Mouse (Mus musculus) heart, adult 9 months (tissue): ENCODE measurements at regions not wholly inside any gene's neighbourhood (a gene's known extent, or its start where the extent isn't known, plus 50 kb on each side); places are given as distances from the start of the nearest gene placed in this dataset.

Experiments
- DNase-seq, 2 experiments: peaks; one replicate each; pipeline ENCODE4 v3.0.0; 2022; ENCODE audit warnings: low spot score in 2 of 2

- DNase-seq = no peak
Measured at GRCm38 (mm10) chr6:84514623-84515022, 79.1 kb downstream of the Cyp26b1 start.

GRCm38 (mm10) chr6:84508598-84508997 is 85.1 kb downstream of the Cyp26b1 start:
- DNase-seq = no peak

DNA sequence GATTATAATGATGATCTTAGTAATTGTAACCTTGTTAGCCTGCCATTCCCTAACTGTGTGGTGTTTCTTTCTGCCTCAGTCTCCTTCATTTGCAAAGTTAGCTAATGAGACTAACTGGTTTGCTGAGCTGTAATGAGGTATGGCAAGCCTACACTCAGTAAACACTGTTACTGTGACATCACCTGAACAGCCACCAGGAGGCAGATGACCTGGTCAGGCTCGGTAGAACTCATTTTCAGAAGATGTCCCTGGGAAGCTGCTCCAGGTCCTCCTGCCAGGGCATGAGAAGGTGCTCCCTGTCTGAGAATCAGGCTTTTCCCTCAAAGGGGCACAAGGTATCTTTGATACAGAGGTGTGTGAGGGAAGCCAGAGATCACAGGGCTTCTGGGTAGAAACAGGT is 87.0 kb downstream of the Cyp26b1 start:
- no peak for DNase-seq

GRCm38 (mm10) chr6:84500255-84500886 is 93.3 kb downstream of the Cyp26b1 start:
- DNase-seq = no peak

DNA sequence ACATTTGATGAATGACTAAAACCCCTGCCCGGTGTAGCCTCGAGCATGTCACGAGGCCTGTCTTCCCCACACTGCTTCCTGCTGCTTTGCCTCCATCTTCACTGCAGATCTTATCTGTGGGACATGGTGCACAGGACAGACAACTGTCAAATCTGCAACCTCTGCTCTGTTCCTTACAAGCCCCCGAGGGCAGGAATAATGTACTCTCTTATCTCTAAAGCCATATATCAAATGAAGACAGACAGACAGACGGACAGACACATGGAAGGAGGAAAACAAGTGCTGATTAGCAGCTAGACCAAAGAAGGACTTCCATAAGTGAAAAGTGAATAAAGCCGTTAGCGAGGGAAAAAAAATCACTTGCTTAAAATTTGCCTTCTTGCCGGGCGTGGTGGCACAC is 95.6 kb downstream of the Cyp26b1 start:
- DNase-seq = no peak

DNA sequence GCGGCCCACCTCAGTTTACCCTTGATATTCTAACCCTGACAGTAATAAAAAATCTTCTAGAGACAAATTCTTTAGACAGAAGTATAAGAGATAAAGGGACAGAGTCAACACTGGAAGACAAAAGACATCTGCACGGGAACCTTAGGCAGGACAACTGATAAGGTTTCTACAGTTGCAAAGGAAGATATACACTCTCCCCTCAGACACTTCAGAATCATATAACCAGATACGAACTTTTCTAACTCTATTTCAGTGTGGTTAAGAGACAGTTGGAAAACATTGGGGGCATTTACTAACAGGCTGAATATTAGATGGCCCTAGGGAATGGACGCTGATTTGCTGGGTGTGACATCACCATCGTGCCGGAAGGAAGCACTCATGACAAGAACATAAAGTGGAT is 100.0 kb downstream of the Cyp26b1 start:
- no peak for DNase-seq

- no peak for DNase-seq
Measured at GRCm38 (mm10) chr6:84493169-84493568, 100.5 kb downstream of the Cyp26b1 start.

DNA sequence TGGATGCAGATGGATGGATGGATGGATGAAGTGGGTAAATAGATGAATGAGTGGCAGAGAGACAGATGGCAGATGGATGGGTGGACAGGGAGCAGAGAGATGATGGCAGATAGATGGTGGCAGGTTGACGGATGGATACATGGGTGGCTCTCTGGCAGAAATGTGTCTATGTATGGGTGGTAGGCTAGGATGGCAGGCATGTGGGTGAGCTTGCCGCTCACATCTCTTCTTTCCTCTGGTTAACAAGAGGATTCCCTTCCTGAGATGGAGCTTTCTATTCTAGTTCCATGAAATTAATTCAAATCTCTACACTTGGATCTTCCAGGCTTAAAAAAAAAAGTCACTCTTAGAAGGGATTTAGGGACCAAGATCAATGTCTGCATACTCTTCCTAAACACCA is 101.1 kb downstream of the Cyp26b1 start:
- no peak for DNase-seq

DNA sequence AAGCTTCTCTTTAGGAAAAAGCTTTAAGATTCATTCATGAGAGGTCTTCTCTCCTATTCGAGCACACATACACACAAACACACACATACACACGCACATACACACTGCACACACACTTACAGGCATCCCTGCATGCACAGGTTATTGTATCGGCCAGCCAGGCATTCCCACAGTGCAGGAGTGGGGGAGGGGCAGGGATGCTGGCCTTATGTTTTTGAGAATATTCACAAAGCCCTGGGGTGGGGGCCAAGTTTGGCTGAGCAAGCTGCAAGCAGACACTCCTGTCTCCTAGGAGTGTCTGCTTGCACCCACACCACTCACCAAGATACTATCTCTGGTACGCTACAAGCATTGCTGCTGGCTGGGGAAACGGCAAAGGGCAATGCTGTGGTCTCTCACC is 102.6 kb downstream of the Cyp26b1 start:
- no peak for DNase-seq

DNA sequence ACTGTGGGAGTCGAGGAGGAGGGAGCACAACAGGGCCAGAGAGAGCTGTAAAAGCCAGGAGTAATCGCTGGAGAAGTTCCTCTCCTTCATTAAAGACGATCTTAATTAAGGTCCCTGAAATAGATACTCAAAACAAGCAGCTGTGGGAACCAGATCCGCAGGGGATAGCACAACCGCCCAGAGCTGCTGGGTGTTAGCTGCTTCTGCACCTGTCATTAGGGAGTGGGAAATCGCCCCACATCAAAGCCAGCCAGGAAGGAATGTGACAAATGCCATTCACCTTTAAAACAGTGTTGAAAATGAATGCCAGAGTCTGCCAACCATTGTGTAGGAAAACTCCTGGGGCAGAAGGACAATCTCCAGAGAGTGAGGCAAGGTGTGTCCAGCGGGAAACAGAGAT is 112.5 kb downstream of the Cyp26b1 start:
- DNase-seq = no peak

DNA sequence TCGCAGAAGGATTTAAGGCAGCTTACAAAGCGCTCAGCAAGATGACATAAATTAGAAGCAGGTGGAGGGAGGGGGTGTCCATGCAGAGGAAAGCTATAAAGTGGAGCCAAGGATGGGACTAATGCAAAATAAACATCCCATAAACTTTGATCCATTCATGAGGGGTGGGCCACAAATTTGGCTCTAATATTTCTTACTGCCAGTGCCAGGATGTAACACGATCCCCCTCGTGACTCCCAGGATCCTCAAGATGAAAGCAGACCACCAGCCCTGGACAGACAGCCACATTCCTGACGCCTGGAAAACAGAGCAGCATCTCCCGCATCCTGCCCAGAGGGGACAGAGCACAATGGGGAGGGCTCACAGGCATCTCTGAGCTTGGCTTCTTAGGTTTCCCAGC is 116.6 kb downstream of the Cyp26b1 start:
- no peak for DNase-seq

DNA sequence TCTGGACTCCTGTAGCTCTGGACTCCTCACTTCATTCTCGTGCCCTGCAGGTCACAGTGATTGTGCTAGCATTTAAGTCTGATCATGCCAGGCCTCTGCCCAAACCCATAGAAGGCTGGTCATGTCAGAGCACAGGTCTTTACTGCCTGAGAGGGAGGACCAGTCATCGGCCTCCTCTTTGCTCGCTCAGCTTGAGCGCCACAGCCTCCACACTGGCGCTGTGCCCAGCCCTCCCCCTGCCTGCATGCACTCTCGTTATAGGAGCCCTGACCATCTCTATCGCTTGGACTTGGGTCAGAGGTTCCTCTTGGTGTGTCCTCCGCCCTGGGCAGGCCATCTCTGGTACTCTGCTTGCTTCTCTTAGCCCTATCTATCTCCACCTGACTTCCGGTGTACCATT is 117.2 kb downstream of the Cyp26b1 start:
- no peak for DNase-seq

DNA sequence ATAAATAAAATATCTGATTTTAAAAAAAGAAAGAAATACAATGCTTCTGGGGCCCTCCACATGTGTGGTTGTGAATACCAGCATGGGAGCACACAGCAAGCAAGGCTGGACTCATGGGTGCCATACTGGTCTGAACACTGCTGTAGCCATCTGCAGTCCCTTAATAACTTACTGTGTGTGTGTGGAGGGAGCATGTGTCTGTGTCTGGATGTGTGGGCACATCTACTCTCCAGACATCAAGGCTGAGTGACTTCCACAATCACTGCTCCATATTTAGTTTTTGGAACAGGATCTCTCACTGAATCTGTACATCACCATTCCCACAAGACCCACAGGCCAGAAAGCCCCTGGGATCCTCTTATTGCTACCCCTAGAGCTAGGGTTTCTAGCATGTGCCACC is 118.9 kb downstream of the Cyp26b1 start:
- DNase-seq = no peak

DNA sequence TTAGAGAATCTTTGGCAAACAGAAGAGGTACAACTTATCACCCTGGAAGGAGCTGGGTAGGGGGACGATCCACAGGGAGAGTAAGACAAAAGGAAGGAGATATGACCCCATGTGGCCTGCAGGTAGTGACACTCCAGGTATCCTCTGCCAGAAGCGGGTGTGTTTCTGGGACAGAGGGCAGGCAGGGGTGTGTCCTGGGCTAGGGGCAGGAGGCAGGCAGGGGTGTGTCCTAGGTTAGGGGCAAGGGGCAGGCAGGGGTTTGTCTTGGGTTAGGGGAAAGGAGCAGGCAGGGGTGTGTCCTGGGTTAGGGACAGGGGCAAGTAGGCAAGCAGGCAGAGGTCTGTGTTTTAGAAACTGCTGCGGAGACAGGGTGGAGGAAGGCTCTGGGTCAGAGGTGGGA is 120.5 kb downstream of the Cyp26b1 start:
- DNase-seq = no peak

GRCm38 (mm10) chr6:84472287-84472686 is 121.4 kb downstream of the Cyp26b1 start:
- DNase-seq = no peak

DNA sequence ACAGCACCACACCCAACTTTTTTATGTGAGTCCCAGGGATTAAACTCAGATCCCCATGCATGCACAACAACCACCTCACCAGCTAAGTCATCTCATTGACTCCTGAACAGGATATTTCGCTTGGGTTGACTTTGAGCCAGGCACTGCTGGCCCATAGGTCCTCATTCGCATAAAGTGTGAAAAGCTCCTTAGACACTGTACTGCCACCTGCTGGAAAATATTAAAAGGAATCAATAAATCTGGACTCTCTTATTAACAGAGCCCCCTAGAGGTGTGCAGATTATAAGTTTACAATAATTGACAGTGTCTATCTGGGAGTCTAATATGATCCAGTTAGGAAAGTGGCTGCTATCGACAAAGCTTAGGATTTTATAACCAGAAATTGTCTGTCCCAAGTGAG is 126.4 kb downstream of the Cyp26b1 start:
- DNase-seq = no peak

DNA sequence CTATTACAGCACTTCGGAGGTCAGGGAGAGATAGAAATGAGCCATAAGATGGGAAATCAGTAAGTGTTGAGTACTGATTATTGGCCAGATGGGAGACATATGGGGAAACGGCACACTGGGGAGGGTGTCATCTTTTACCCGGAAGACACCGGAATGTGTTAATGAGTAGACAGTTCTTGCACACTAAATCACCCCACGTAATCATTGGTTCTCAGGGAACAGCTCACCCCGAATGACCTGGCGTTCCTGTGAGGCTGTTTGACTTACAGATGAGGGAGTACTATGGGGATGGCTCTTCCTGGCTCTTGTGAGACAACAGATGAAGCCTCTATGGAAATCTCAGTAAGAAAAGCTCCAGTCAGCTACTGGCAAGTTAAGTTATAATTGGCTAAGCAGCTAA is 127.5 kb downstream of the Cyp26b1 start:
- no peak for DNase-seq

DNA sequence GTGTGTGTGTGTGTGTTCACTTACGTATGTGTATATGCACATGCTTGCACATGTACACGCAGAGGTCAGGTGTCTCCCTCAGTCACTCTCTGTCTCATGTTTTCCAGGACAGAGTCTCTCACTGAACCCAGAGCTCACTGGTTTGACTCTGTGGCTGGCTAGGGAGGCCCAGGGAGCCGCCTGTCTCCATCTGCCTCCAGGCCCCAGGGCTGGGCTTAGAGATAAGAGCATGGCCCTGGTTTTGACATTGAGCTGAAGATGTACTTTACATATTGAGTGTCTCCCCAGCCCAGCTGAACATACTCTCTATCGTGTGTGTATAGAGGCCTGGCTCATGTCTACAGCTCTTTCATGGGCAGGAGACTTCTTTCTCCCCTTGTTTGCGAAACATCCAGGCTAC is 128.1 kb downstream of the Cyp26b1 start:
- no peak for DNase-seq

- DNase-seq = no peak
Measured at GRCm38 (mm10) chr6:84463592-84464367, 129.9 kb downstream of the Cyp26b1 start.

DNA sequence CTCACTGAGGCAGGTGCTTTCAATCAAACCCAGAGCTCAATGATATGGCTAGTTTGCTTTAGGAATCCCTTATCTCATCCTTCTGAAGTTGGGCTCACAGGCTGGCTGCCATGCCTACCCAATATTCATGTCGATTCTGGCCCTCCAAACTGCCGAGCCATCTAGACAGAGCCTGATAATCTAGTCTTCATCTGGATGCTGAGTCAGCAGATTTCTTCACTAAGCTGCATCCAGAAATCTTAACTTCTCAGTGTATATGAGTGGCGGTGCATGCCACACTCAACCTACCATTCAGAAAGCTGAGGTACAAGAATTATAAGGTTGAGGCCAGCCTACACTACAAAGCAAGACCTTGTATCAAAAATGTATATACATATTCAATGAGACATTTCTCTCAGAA is 136.9 kb downstream of the Cyp26b1 start:
- DNase-seq = no peak

GRCm38 (mm10) chr6:84445093-84445492 is 148.6 kb downstream of the Cyp26b1 start:
- no peak for DNase-seq

- no peak for DNase-seq
Measured at GRCm38 (mm10) chr6:84442667-84443066, 151.0 kb downstream of the Cyp26b1 start.

DNA sequence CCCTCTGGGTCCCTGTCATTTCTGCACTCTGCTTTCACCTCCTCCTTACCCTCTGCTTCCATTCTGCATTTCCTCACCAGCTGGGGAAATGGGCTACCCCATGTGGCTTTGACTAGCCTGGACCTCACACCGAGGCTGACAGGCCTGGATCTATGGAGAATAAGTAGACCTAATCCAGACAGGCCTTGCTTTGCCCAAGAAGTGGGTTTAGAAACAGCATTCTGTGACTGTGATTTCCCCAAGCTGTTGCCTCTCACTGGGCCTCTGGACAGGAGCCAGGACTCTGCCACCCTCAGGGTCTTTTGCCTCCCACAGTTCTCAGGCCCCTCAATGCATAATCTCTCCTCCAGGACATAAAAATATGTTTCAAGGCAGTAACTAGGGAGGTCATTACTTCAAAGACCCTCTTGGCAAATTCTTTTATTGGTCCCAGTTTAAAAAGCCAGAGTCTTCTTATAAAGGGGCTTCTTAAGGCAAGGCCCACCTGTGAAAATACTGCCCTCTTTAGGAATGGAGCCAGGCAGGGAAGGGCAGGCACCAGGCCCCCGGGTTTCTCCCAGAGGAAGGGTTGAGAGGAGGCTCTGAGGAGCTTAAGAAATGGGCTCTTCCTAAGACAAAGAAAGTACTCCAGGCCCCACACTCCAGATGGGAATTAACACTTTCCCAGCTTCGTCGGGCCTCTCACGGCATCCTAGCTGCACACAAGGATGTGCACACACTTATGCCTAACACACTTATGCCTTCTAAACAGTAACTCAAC is 151.8 kb downstream of the Cyp26b1 start:
- no peak for DNase-seq
